Mouse (Mus musculus): ENCODE results near the gene Atl2. TPM values are rescaled to one million over a fixed set of nuclear protein-coding genes. Genes with fewer than 3 reads are reported as not detected.
A peak's percentile ranks its signal among the peaks of the same experiment; 100 is the strongest.

Atl2 gene
- polyA plus RNA-seq, 1 experiment from 2014 or later: 28.2 TPM

DNA sequence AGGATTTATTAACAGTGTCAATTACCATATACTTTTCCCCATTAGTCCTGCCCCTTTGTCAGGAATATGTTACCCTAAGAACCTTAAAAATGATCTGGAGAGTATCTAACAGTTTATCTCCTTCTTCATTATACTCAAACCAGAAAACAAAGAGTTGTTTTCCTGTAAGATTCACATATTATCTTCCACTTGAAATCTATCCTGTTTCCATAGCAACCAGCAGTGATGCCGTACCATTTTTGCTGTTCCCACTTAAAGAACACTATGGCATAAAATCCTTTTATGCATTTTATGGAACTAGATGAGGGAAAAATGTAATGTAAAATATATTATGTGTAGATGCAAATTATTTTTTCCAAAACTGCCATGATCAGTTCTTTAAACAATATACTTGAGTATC is 8.0 kb downstream of the Atl2 start:
- DNase-seq (ENCODE audit: low spot score) (peak; percentile 55), ATAC-seq (no peak)
- no peak overlapping the region for H3K27ac ChIP-seq (ENCODE audit: low read depth, low read length)
- H3K36me3 ChIP-seq (ENCODE audit: control insufficient read depth, insufficient read depth, low read length): no peaks in the 10 kb centered on the region
- no peaks in the 10 kb centered on the region for H3K4me1 ChIP-seq (ENCODE audit: control insufficient read depth, insufficient read depth, low read length)
- 50% methylated on average over 1 of the region's 1 CpGs for WGBS
- no peak overlapping the region for H3K4me3 ChIP-seq (ENCODE audit: low read depth, low read length)
- no peak overlapping the region for H3K4me2 ChIP-seq (ENCODE audit: low read length)
- H3K9me3 ChIP-seq (replicated peaks; ENCODE audit: control insufficient read depth, low read length): no peaks in the 10 kb centered on the region
- no peak overlapping the region for H3K9ac ChIP-seq (ENCODE audit: low read length)
- no peaks in the 10 kb centered on the region for H3K27me3 ChIP-seq (replicated peaks; ENCODE audit: control insufficient read depth, insufficient read depth, low read length)

- DNase-seq (ENCODE audit: low spot score): no peak
- H3K36me3 ChIP-seq (ENCODE audit: control insufficient read depth, insufficient read depth, low read length): no peaks in the 10 kb centered on the region
- no peak overlapping the region for H3K4me2 ChIP-seq (ENCODE audit: low read length)
- no peaks in the 10 kb centered on the region for H3K9me3 ChIP-seq (replicated peaks; ENCODE audit: control insufficient read depth, low read length)
- no peak overlapping the region for H3K4me3 ChIP-seq (ENCODE audit: low read depth, low read length)
- WGBS: 68% methylated on average over 4 of the region's 4 CpGs
- H3K4me1 ChIP-seq (ENCODE audit: control insufficient read depth, insufficient read depth, low read length): no peaks in the 10 kb centered on the region
- no peak overlapping the region for H3K9ac ChIP-seq (ENCODE audit: low read length)
- ATAC-seq: no peak
- H3K27ac ChIP-seq (ENCODE audit: low read depth, low read length): no peak overlapping the region
- no peaks in the 10 kb centered on the region for H3K27me3 ChIP-seq (replicated peaks; ENCODE audit: control insufficient read depth, insufficient read depth, low read length)
Observed at GRCm38 (mm10) chr17:79883198-79883597, 12.7 kb downstream of the Atl2 start.

DNA sequence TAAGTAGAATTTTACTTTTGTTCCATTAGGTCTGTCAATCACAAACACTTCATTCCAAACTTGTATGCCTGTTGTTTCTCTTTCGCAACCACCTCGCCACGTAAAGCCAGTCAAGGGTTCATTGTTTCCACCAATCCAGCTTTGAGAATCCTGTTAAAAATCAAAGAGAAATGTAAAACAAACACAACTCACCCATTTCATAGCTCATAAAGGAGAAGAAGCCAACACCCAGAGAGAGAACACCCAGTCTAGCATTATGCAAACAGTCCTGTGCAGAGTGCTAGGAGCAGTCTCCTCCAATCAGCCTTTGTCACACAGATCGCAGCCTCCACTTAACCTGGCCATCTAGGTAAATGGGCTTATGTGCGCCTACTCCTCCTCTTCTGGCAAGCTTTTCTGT is 30.9 kb downstream of the Atl2 start:
- Histone ChIP-seq H3K27ac (ENCODE audit: low read depth, low read length) (no peak overlapping the region), H3K9ac (ENCODE audit: low read length) (no peak overlapping the region), H3K4me3 (ENCODE audit: low read depth, low read length) (no peak overlapping the region), H3K4me1 (ENCODE audit: control insufficient read depth, insufficient read depth, low read length) (no peaks in the 10 kb centered on the region), H3K36me3 (ENCODE audit: control insufficient read depth, insufficient read depth, low read length) (peaks cover 30% of the 10 kb centered on the region), H3K4me2 (ENCODE audit: low read length) (no peak overlapping the region), H3K9me3 (replicated peaks; ENCODE audit: control insufficient read depth, low read length) (no peaks in the 10 kb centered on the region), H3K27me3 (replicated peaks; ENCODE audit: control insufficient read depth, insufficient read depth, low read length) (no peaks in the 10 kb centered on the region)
- 76% methylated on average over 5 of the region's 5 CpGs for WGBS
- no peak for ATAC-seq
- DNase-seq (ENCODE audit: low spot score): no peak

- 48% methylated on average over 8 of the region's 8 CpGs for WGBS
- no peak overlapping the region for H3K4me3 ChIP-seq (ENCODE audit: low read depth, low read length)
- no peak for ATAC-seq
- H3K9ac ChIP-seq (ENCODE audit: low read length): no peak overlapping the region
- no peaks in the 10 kb centered on the region for H3K9me3 ChIP-seq (replicated peaks; ENCODE audit: control insufficient read depth, low read length)
- DNase-seq (ENCODE audit: low spot score): no peak
- no peaks in the 10 kb centered on the region for H3K4me1 ChIP-seq (ENCODE audit: control insufficient read depth, insufficient read depth, low read length)
- H3K36me3 ChIP-seq (ENCODE audit: control insufficient read depth, insufficient read depth, low read length): peaks cover 34% of the 10 kb centered on the region
- no peak overlapping the region for H3K27ac ChIP-seq (ENCODE audit: low read depth, low read length)
- H3K4me2 ChIP-seq (ENCODE audit: low read length): no peak overlapping the region
- H3K27me3 ChIP-seq (replicated peaks; ENCODE audit: control insufficient read depth, insufficient read depth, low read length): no peaks in the 10 kb centered on the region
Observed at GRCm38 (mm10) chr17:79864503-79864902, 31.4 kb downstream of the Atl2 start.

GRCm38 (mm10) chr17:79862038-79862437 is 33.9 kb downstream of the Atl2 start:
- Histone ChIP-seq H3K4me1 (ENCODE audit: control insufficient read depth, insufficient read depth, low read length) (no peaks in the 10 kb centered on the region), H3K9ac (ENCODE audit: low read length) (no peak overlapping the region), H3K4me2 (ENCODE audit: low read length) (no peak overlapping the region), H3K27ac (ENCODE audit: low read depth, low read length) (no peak overlapping the region), H3K36me3 (ENCODE audit: control insufficient read depth, insufficient read depth, low read length) (peaks cover 53% of the 10 kb centered on the region), H3K4me3 (ENCODE audit: low read depth, low read length) (no peak overlapping the region), H3K9me3 (replicated peaks; ENCODE audit: control insufficient read depth, low read length) (no peaks in the 10 kb centered on the region), H3K27me3 (replicated peaks; ENCODE audit: control insufficient read depth, insufficient read depth, low read length) (no peaks in the 10 kb centered on the region)
- WGBS: 89% methylated on average over 1 of the region's 1 CpGs
- ATAC-seq (peak; percentile 29; the same call in 1 of the 2 replicates), DNase-seq (ENCODE audit: low spot score) (peak; percentile 68)

DNA sequence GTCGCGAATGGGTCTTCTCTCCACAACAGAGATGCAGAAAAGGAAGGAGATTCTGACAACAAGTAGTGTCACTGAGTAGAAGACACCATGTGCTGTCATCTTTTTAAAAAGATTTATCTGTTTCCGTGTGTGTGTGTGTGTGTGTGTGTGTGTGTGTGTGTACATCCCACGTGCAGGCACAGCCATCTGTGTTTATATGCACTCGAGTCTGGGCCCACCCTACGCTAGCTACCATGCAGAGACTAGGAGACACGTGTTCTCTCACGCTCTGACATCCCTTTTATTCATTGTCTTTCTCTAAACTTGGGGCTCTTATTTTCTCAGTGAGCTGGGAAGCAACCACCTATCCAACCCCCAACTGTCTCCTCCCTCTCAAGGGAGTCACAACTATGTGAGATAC is 40.4 kb downstream of the Atl2 start:
- Histone ChIP-seq H3K9me3 (replicated peaks; ENCODE audit: control insufficient read depth, low read length) (no peaks in the 10 kb centered on the region), H3K27me3 (replicated peaks; ENCODE audit: control insufficient read depth, insufficient read depth, low read length) (no peaks in the 10 kb centered on the region), H3K4me1 (ENCODE audit: control insufficient read depth, insufficient read depth, low read length) (no peaks in the 10 kb centered on the region), H3K4me2 (ENCODE audit: low read length) (no peak overlapping the region), H3K9ac (ENCODE audit: low read length) (no peak overlapping the region), H3K27ac (ENCODE audit: low read depth, low read length) (no peak overlapping the region), H3K36me3 (ENCODE audit: control insufficient read depth, insufficient read depth, low read length) (peaks cover 72% of the 10 kb centered on the region), H3K4me3 (ENCODE audit: low read depth, low read length) (no peak overlapping the region)
- ATAC-seq (no peak), DNase-seq (ENCODE audit: low spot score) (no peak)
- 85% methylated on average over 8 of the region's 8 CpGs for WGBS

DNA sequence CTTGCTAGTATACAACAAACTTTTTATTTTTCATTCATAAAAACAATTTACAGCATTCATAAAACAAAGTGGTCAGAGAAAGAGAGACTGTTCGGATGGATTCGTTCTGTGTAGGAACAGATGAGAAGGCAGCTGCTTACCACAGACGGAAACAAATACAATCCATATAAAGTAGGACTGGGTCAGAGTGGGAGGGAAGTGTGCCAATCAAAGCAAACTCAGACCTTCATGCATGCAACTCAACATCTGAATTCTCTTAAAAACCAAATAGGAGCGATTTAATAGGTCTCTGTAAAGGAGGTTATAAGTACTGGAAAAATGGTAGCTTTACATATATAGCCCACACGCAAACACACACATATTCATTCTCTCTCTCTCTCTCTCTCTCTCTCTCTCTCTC is 47.5 kb downstream of the Atl2 start:
- H3K4me1 ChIP-seq (ENCODE audit: control insufficient read depth, insufficient read depth, low read length): no peaks in the 10 kb centered on the region
- no peak overlapping the region for H3K27ac ChIP-seq (ENCODE audit: low read depth, low read length)
- 94% methylated on average over 5 of the region's 5 CpGs for WGBS
- DNase-seq (ENCODE audit: low spot score) (no peak), ATAC-seq (no peak)
- no peak overlapping the region for H3K4me2 ChIP-seq (ENCODE audit: low read length)
- H3K27me3 ChIP-seq (replicated peaks; ENCODE audit: control insufficient read depth, insufficient read depth, low read length): no peaks in the 10 kb centered on the region
- no peaks in the 10 kb centered on the region for H3K9me3 ChIP-seq (replicated peaks; ENCODE audit: control insufficient read depth, low read length)
- H3K36me3 ChIP-seq (ENCODE audit: control insufficient read depth, insufficient read depth, low read length): peaks cover 36% of the 10 kb centered on the region
- H3K4me3 ChIP-seq (ENCODE audit: low read depth, low read length): no peak overlapping the region
- no peak overlapping the region for H3K9ac ChIP-seq (ENCODE audit: low read length)

GRCm38 (mm10) chr17:79846182-79846581 is 49.7 kb downstream of the Atl2 start:
- Histone ChIP-seq H3K27me3 (replicated peaks; ENCODE audit: control insufficient read depth, insufficient read depth, low read length) (no peaks in the 10 kb centered on the region), H3K4me1 (ENCODE audit: control insufficient read depth, insufficient read depth, low read length) (no peaks in the 10 kb centered on the region), H3K4me3 (ENCODE audit: low read depth, low read length) (no peak overlapping the region), H3K36me3 (ENCODE audit: control insufficient read depth, insufficient read depth, low read length) (peaks cover 18% of the 10 kb centered on the region), H3K4me2 (ENCODE audit: low read length) (no peak overlapping the region), H3K9ac (ENCODE audit: low read length) (no peak overlapping the region), H3K9me3 (replicated peaks; ENCODE audit: control insufficient read depth, low read length) (no peaks in the 10 kb centered on the region), H3K27ac (ENCODE audit: low read depth, low read length) (no peak overlapping the region)
- 90% methylated on average over 2 of the region's 2 CpGs for WGBS
- ATAC-seq (no peak), DNase-seq (ENCODE audit: low spot score) (no peak)

DNA sequence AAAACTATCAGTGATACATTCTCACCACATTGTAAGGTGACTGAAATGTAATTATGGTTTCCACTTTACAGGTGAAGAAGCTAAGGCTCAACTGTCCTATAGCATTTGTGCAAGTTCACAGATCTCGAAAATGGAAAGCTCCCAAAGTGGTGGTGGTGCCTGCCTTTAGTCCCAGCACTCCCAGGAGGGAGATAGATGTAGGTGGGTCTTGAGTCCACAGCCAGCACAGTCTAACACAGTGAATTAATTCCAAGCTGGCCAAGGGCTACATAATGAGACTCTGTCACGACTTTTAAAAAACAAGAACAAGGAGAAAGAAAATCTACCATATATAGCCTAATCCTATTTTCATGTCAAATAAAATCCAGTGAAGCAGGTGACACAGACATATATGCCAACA is 50.2 kb downstream of the Atl2 start:
- H3K9me3 ChIP-seq (replicated peaks; ENCODE audit: control insufficient read depth, low read length): no peaks in the 10 kb centered on the region
- H3K9ac ChIP-seq (ENCODE audit: low read length): no peak overlapping the region
- H3K4me1 ChIP-seq (ENCODE audit: control insufficient read depth, insufficient read depth, low read length): no peaks in the 10 kb centered on the region
- peaks cover 18% of the 10 kb centered on the region for H3K36me3 ChIP-seq (ENCODE audit: control insufficient read depth, insufficient read depth, low read length)
- ATAC-seq (no peak), DNase-seq (ENCODE audit: low spot score) (no peak)
- no peaks in the 10 kb centered on the region for H3K27me3 ChIP-seq (replicated peaks; ENCODE audit: control insufficient read depth, insufficient read depth, low read length)
- no peak overlapping the region for H3K27ac ChIP-seq (ENCODE audit: low read depth, low read length)
- no peak overlapping the region for H3K4me3 ChIP-seq (ENCODE audit: low read depth, low read length)
- no peak overlapping the region for H3K4me2 ChIP-seq (ENCODE audit: low read length)
- 69% methylated on average over 2 of the region's 2 CpGs for WGBS
